Mouse (Mus musculus): Measurements from ENCODE around the gene Rab4a. TPM values are rescaled to one million over a fixed set of nuclear protein-coding genes. Genes with fewer than 3 reads are reported as not detected.
"Not testable (repeated sequence)": the region's sequence is repeated elsewhere in the genome, so short reads cannot be mapped to it uniquely, and the experiment has no call there.

The Rab4a gene
- polyA plus RNA-seq, 1 experiment from 2014 or later, result 32.2 TPM

- Histone ChIP-seq H3K9ac (ENCODE audit: low read length) (peak overlapping the region; percentile 87), H3K36me3 (ENCODE audit: control insufficient read depth, insufficient read depth, low read length) (no peaks in the 10 kb centered on the region), H3K4me1 (replicated peaks; ENCODE audit: control insufficient read depth, insufficient read depth, low read length) (peaks cover 21% of the 10 kb centered on the region), H3K4me2 (ENCODE audit: low read depth, low read length) (peak overlapping the region; percentile 86), H3K27me3 (ENCODE audit: control insufficient read depth, insufficient read depth, low read depth, low read length) (no peaks in the 10 kb centered on the region), H3K4me3 (ENCODE audit: low read length) (peak overlapping the region; percentile 78), H3K27ac (ENCODE audit: low read length) (peak overlapping the region; percentile 47; the same call in 1 of the 2 replicates), H3K9me3 (ENCODE audit: control insufficient read depth, low read length) (no peaks in the 10 kb centered on the region)
- no peak for ATAC-seq (ENCODE audit: low read depth)
- 6% methylated on average over 12 of the region's 12 CpGs for WGBS
These were observed 670 bp downstream of the Rab4a start for GRCm38 (mm10) chr8:123806374-123806935.

- H3K27me3 ChIP-seq (ENCODE audit: control insufficient read depth, insufficient read depth, low read depth, low read length), result no peaks in the 10 kb centered on the region
- no peak overlapping the region for H3K27ac ChIP-seq (ENCODE audit: low read length)
- H3K9ac ChIP-seq (ENCODE audit: low read length), result peak overlapping the region; percentile 54
- peak; percentile 13; the same call in 1 of the 2 replicates for ATAC-seq (ENCODE audit: low read depth)
- peaks cover 21% of the 10 kb centered on the region for H3K4me1 ChIP-seq (replicated peaks; ENCODE audit: control insufficient read depth, insufficient read depth, low read length)
- peak overlapping the region; percentile 78 for H3K4me3 ChIP-seq (ENCODE audit: low read length)
- peak overlapping the region; percentile 86 for H3K4me2 ChIP-seq (ENCODE audit: low read depth, low read length)
- WGBS, result 5% methylated on average over 14 of the region's 14 CpGs
- no peaks in the 10 kb centered on the region for H3K9me3 ChIP-seq (ENCODE audit: control insufficient read depth, low read length)
- H3K36me3 ChIP-seq (ENCODE audit: control insufficient read depth, insufficient read depth, low read length), result no peaks in the 10 kb centered on the region
These were observed 1.2 kb downstream of the Rab4a start for GRCm38 (mm10) chr8:123807024-123807431.

GRCm38 (mm10) chr8:123807852-123808573 is 2.2 kb downstream of the Rab4a start:
- WGBS, result 68% methylated on average over 6 of the region's 6 CpGs
- Histone ChIP-seq H3K36me3 (ENCODE audit: control insufficient read depth, insufficient read depth, low read length) (no peaks in the 10 kb centered on the region), H3K4me1 (replicated peaks; ENCODE audit: control insufficient read depth, insufficient read depth, low read length) (peaks cover 21% of the 10 kb centered on the region), H3K4me2 (ENCODE audit: low read depth, low read length) (no peak overlapping the region), H3K4me3 (ENCODE audit: low read length) (no peak overlapping the region), H3K27me3 (ENCODE audit: control insufficient read depth, insufficient read depth, low read depth, low read length) (no peaks in the 10 kb centered on the region), H3K9ac (ENCODE audit: low read length) (no peak overlapping the region), H3K9me3 (ENCODE audit: control insufficient read depth, low read length) (no peaks in the 10 kb centered on the region), H3K27ac (ENCODE audit: low read length) (no peak overlapping the region)
- no peak for ATAC-seq (ENCODE audit: low read depth)

- ATAC-seq (ENCODE audit: low read depth), result no peak
- Histone ChIP-seq H3K4me3 (ENCODE audit: low read length) (no peak overlapping the region), H3K9me3 (ENCODE audit: control insufficient read depth, low read length) (no peaks in the 10 kb centered on the region), H3K27ac (ENCODE audit: low read length) (no peak overlapping the region), H3K4me2 (ENCODE audit: low read depth, low read length) (no peak overlapping the region), H3K36me3 (ENCODE audit: control insufficient read depth, insufficient read depth, low read length) (no peaks in the 10 kb centered on the region), H3K9ac (ENCODE audit: low read length) (no peak overlapping the region), H3K4me1 (replicated peaks; ENCODE audit: control insufficient read depth, insufficient read depth, low read length) (peaks cover 21% of the 10 kb centered on the region), H3K27me3 (ENCODE audit: control insufficient read depth, insufficient read depth, low read depth, low read length) (no peaks in the 10 kb centered on the region)
- WGBS, result 59% methylated on average over 7 of the region's 7 CpGs
These were observed 2.9 kb downstream of the Rab4a start for GRCm38 (mm10) chr8:123808671-123809070.

- H3K36me3 ChIP-seq (ENCODE audit: control insufficient read depth, insufficient read depth, low read length); ATAC-seq (ENCODE audit: low read depth); H3K27ac ChIP-seq (ENCODE audit: low read length); H3K9ac ChIP-seq (ENCODE audit: low read length); H3K9me3 ChIP-seq (ENCODE audit: control insufficient read depth, low read length); H3K4me2 ChIP-seq (ENCODE audit: low read depth, low read length); H3K27me3 ChIP-seq (ENCODE audit: control insufficient read depth, insufficient read depth, low read depth, low read length); H3K4me3 ChIP-seq (ENCODE audit: low read length): not testable (repeated sequence)
- WGBS, result 87% methylated on average over 4 of the region's 4 CpGs
- H3K4me1 ChIP-seq (replicated peaks; ENCODE audit: control insufficient read depth, insufficient read depth, low read length), result peaks cover 21% of the 10 kb centered on the region
These were observed 3.6 kb downstream of the Rab4a start for GRCm38 (mm10) chr8:123809342-123809741.

- Histone ChIP-seq H3K4me3 (ENCODE audit: low read length) (no peak overlapping the region), H3K27me3 (ENCODE audit: control insufficient read depth, insufficient read depth, low read depth, low read length) (no peaks in the 10 kb centered on the region), H3K9me3 (ENCODE audit: control insufficient read depth, low read length) (no peaks in the 10 kb centered on the region), H3K4me1 (replicated peaks; ENCODE audit: control insufficient read depth, insufficient read depth, low read length) (peaks cover 4% of the 10 kb centered on the region), H3K9ac (ENCODE audit: low read length) (no peak overlapping the region), H3K36me3 (ENCODE audit: control insufficient read depth, insufficient read depth, low read length) (no peaks in the 10 kb centered on the region), H3K4me2 (ENCODE audit: low read depth, low read length) (no peak overlapping the region), H3K27ac (ENCODE audit: low read length) (no peak overlapping the region)
- 81% methylated on average over 5 of the region's 5 CpGs for WGBS
- no peak for ATAC-seq (ENCODE audit: low read depth)
These were observed 6.4 kb downstream of the Rab4a start for GRCm38 (mm10) chr8:123812227-123812626.

- no peak for ATAC-seq (ENCODE audit: low read depth)
- Histone ChIP-seq H3K27ac (ENCODE audit: low read length) (no peak overlapping the region), H3K4me2 (ENCODE audit: low read depth, low read length) (no peak overlapping the region), H3K4me1 (replicated peaks; ENCODE audit: control insufficient read depth, insufficient read depth, low read length) (no peaks in the 10 kb centered on the region), H3K27me3 (ENCODE audit: control insufficient read depth, insufficient read depth, low read depth, low read length) (no peaks in the 10 kb centered on the region), H3K4me3 (ENCODE audit: low read length) (no peak overlapping the region), H3K36me3 (ENCODE audit: control insufficient read depth, insufficient read depth, low read length) (no peaks in the 10 kb centered on the region), H3K9ac (ENCODE audit: low read length) (no peak overlapping the region), H3K9me3 (ENCODE audit: control insufficient read depth, low read length) (no peaks in the 10 kb centered on the region)
- 66% methylated on average over 16 of the region's 16 CpGs for WGBS
These were observed 7.5 kb downstream of the Rab4a start for GRCm38 (mm10) chr8:123813173-123813891.

- no peak overlapping the region for H3K4me3 ChIP-seq (ENCODE audit: low read length)
- no peaks in the 10 kb centered on the region for H3K27me3 ChIP-seq (ENCODE audit: control insufficient read depth, insufficient read depth, low read depth, low read length)
- ATAC-seq (ENCODE audit: low read depth), result no peak
- no peaks in the 10 kb centered on the region for H3K36me3 ChIP-seq (ENCODE audit: control insufficient read depth, insufficient read depth, low read length)
- WGBS, result 84% methylated on average over 4 of the region's 4 CpGs
- H3K9ac ChIP-seq (ENCODE audit: low read length), result no peak overlapping the region
- H3K4me1 ChIP-seq (replicated peaks; ENCODE audit: control insufficient read depth, insufficient read depth, low read length), result no peaks in the 10 kb centered on the region
- no peak overlapping the region for H3K27ac ChIP-seq (ENCODE audit: low read length)
- H3K9me3 ChIP-seq (ENCODE audit: control insufficient read depth, low read length), result no peaks in the 10 kb centered on the region
- no peak overlapping the region for H3K4me2 ChIP-seq (ENCODE audit: low read depth, low read length)
These were observed 8.1 kb downstream of the Rab4a start for GRCm38 (mm10) chr8:123813892-123814266.

- no peak for ATAC-seq (ENCODE audit: low read depth)
- Histone ChIP-seq H3K27ac (ENCODE audit: low read length) (no peak overlapping the region), H3K4me1 (replicated peaks; ENCODE audit: control insufficient read depth, insufficient read depth, low read length) (no peaks in the 10 kb centered on the region), H3K4me2 (ENCODE audit: low read depth, low read length) (no peak overlapping the region), H3K36me3 (ENCODE audit: control insufficient read depth, insufficient read depth, low read length) (no peaks in the 10 kb centered on the region), H3K9me3 (ENCODE audit: control insufficient read depth, low read length) (no peaks in the 10 kb centered on the region), H3K4me3 (ENCODE audit: low read length) (no peak overlapping the region), H3K9ac (ENCODE audit: low read length) (no peak overlapping the region), H3K27me3 (ENCODE audit: control insufficient read depth, insufficient read depth, low read depth, low read length) (no peaks in the 10 kb centered on the region)
- WGBS, result 77% methylated on average over 11 of the region's 11 CpGs
These were observed 9.5 kb downstream of the Rab4a start for GRCm38 (mm10) chr8:123815325-123815724.
